ENCODE assay signal across 18 mouse cellular contexts in genomic region chr9:106328772-106329511, GRCm38 (mm10). TPM values are rescaled to one million over a fixed set of nuclear protein-coding genes. Genes with fewer than 3 reads are reported as not detected.
DNase-seq lines count a peak whose midpoint lies in the region; ATAC-seq and TF ChIP-seq lines count a peak whose summit lies in the region.
"Had no signal": no experiment of that assay in that cellular context is flagged by ENCODE, and none has a peak within 500 bp of the region (broad histone marks: within the 10 kb centered on the region; RNA-seq: fewer than 3 reads in every experiment).

No protein-coding gene starts in this region.

- no peak overlapping the region for H3K9ac ChIP-seq in forebrain, postnatal 0 days
- no peak overlapping the region for H3K9ac ChIP-seq in limb, embryonic 12.5 days (replicated peaks)
- H3K9ac ChIP-seq: liver, embryonic 15.5 days had no signal

- no peak for ATAC-seq in forebrain, postnatal 0 days
- ATAC-seq in limb, embryonic 12.5 days (ENCODE audit: insufficient number of reproducible peaks, insufficient read depth, low FRiP score, low TSS enrichment, low read depth): peak; percentile 57

- H3K27ac ChIP-seq in forebrain, embryonic 10.5 days: peak overlapping the region; percentile 9; the same call in 1 of the 2 replicates
- no peak overlapping the region; the same call in 1 of the 2 replicates for H3K27ac ChIP-seq in forebrain, postnatal 0 days (ENCODE audit: low read depth, low read length)
- H3K27ac ChIP-seq in layer of hippocampus, adult 2 months: peak overlapping the region; percentile 90
- peak overlapping the region; percentile 91 for H3K27ac ChIP-seq in limb, embryonic 12.5 days
- H3K27ac ChIP-seq: liver, embryonic 15.5 days had no signal

- peaks cover 32% of the 10 kb centered on the region for H3K4me1 ChIP-seq in forebrain, embryonic 10.5 days
- peaks cover 12% of the 10 kb centered on the region; the same call in 1 of the 2 replicates for H3K4me1 ChIP-seq in forebrain, postnatal 0 days (ENCODE audit: insufficient read depth)
- H3K4me1 ChIP-seq in limb, embryonic 12.5 days (replicated peaks): peaks cover 59% of the 10 kb centered on the region
- H3K4me1 ChIP-seq: liver, embryonic 15.5 days had no signal

- peaks cover 24% of the 10 kb centered on the region for H3K36me3 ChIP-seq in forebrain, embryonic 10.5 days (replicated peaks)
- H3K36me3 ChIP-seq in forebrain, postnatal 0 days (ENCODE audit: insufficient read depth): no peaks in the 10 kb centered on the region
- 0 out of 2 replicates have a peak, but pooled peaks cover 6% of the 10 kb centered on the region for H3K36me3 ChIP-seq in limb, embryonic 12.5 days
- H3K36me3 ChIP-seq: liver, embryonic 15.5 days had no signal

- intact Hi-C loops in left cerebral cortex, postnatal 4 days (cut with DNase I): no loop called here

- no peak overlapping the region for H3K4me3 ChIP-seq in forebrain, embryonic 10.5 days
- no peak overlapping the region for H3K4me3 ChIP-seq in forebrain, postnatal 0 days (ENCODE audit: low read depth, low read length)
- H3K4me3 ChIP-seq in layer of hippocampus, adult 2 months: no peak overlapping the region
- H3K4me3 ChIP-seq in limb, embryonic 12.5 days (replicated peaks): no peak overlapping the region
- H3K4me3 ChIP-seq: heart, embryonic 12.5 days; liver, embryonic 15.5 days had no signal

- H3K9me3 ChIP-seq in forebrain, embryonic 10.5 days: no peaks in the 10 kb centered on the region
- no peaks in the 10 kb centered on the region for H3K9me3 ChIP-seq in forebrain, postnatal 0 days (ENCODE audit: low read length)
- no peaks in the 10 kb centered on the region for H3K9me3 ChIP-seq in limb, embryonic 12.5 days
- H3K9me3 ChIP-seq: heart, embryonic 12.5 days; liver, embryonic 15.5 days; megakaryocyte, embryonic 14.5 days had no signal

- DNase-seq in forebrain, embryonic 10.5 days (ENCODE audit: extremely low spot score, low spot score): no peak
- no peak for DNase-seq in forebrain, postnatal 0 days
- DNase-seq in layer of hippocampus, adult 2 months (ENCODE audit: low spot score in 2 of 2): no peak
- no peak for DNase-seq in layer of hippocampus, adult 18-20 months (ENCODE audit: low spot score in 2 of 2)
- peak; percentile 58 for DNase-seq in brain, adult 2 months (ENCODE audit: low read depth, low spot score)
- DNase-seq in right cerebral cortex, postnatal 25 days: no peak
- no peak for DNase-seq in left cerebral cortex, postnatal 4 days
- DNase-seq: adrenal gland, postnatal 14 days; cerebellum, adult 9-10 months; embryo, embryonic 11 days; gastrocnemius, postnatal 25 days; spleen, adult 18-20 months; thymus, postnatal 4 days had no signal

- H3K27me3 ChIP-seq in forebrain, embryonic 10.5 days (ENCODE audit: poor library complexity, severe bottlenecking): no peaks in the 10 kb centered on the region
- no peaks in the 10 kb centered on the region for H3K27me3 ChIP-seq in forebrain, postnatal 0 days (ENCODE audit: insufficient read depth, low read length)
- no peaks in the 10 kb centered on the region for H3K27me3 ChIP-seq in limb, embryonic 12.5 days
- H3K27me3 ChIP-seq: CH12.LX; heart, embryonic 12.5 days; liver, embryonic 15.5 days had no signal

- no peak for TF ChIP-seq CTCF in forebrain, postnatal 0 days (IDR thresholded peaks at IDR 0.05; ENCODE audit: low read depth)
- TF ChIP-seq CTCF in layer of hippocampus, adult 2 months (conservative IDR thresholded peaks at IDR 0.05): no peak

- no peak overlapping the region for H3K4me2 ChIP-seq in forebrain, postnatal 0 days (ENCODE audit: low read depth)
- H3K4me2 ChIP-seq in limb, embryonic 12.5 days: no peak overlapping the region
- H3K4me2 ChIP-seq: heart, embryonic 12.5 days; liver, embryonic 15.5 days had no signal

- WGBS in forebrain, embryonic 10.5 days: 71% methylated on average over 5 of the region's 5 CpGs
- WGBS in forebrain, postnatal 0 days: 74% methylated on average over 5 of the region's 5 CpGs
- WGBS in limb, embryonic 12.5 days: 57% methylated on average over 5 of the region's 5 CpGs

RNA-seq across cellular contexts. Expression of gene Dusp7, which starts 39.5 kb away (rescaled TPM):
- 17.6 and 18.9 TPM in 2 replicates for polyA plus RNA-seq in forebrain, embryonic 10.5 days (2016; fragmentation: Nextera tagmentation; extraction: Ambion mirVana)
- 43.5 and 44.5 TPM in 2 replicates for total RNA-seq in forebrain, postnatal 0 days (2014; rRNA removed)
- 16.5 and 16.7 TPM in 2 replicates for polyA plus RNA-seq in forebrain, postnatal 0 days (2015; fragmentation: Nextera tagmentation; extraction: Ambion mirVana)
- total RNA-seq in layer of hippocampus, adult 2 months (2021): 10 to 100 TPM; 81.7 to 93.2 TPM
- total RNA-seq in layer of hippocampus, adult 18-20 months (2021): 10 to 100 TPM; 93.0 to 94.6 TPM
- 53.7 and 58.9 TPM in 2 replicates for polyA plus RNA-seq in limb, embryonic 12.5 days (2016; fragmentation: Nextera tagmentation; extraction: Ambion mirVana)
- 10 to 100 TPM; 54.3 to 54.4 TPM for total RNA-seq in left cerebral cortex, postnatal 4 days (2021)

RNA-seq across cellular contexts. Expression of gene Poc1a, which starts 48.1 kb away (rescaled TPM):
- 42.7 and 46.4 TPM in 2 replicates for polyA plus RNA-seq in forebrain, embryonic 10.5 days (2016; fragmentation: Nextera tagmentation; extraction: Ambion mirVana)
- total RNA-seq in forebrain, postnatal 0 days (2014; rRNA removed): 5.8 and 7.6 TPM in 2 replicates
- 12.0 and 14.3 TPM in 2 replicates for polyA plus RNA-seq in forebrain, postnatal 0 days (2015; fragmentation: Nextera tagmentation; extraction: Ambion mirVana)
- total RNA-seq in layer of hippocampus, adult 2 months (2021): 10 to 100 TPM in 1 of 2 experiments, 1 to 10 TPM in 1; 8.6 to 14.5 TPM
- 10 to 100 TPM; 12.5 to 15.4 TPM for total RNA-seq in layer of hippocampus, adult 18-20 months (2021)
- 30.3 and 31.5 TPM in 2 replicates for polyA plus RNA-seq in limb, embryonic 12.5 days (2016; fragmentation: Nextera tagmentation; extraction: Ambion mirVana)
- total RNA-seq in left cerebral cortex, postnatal 4 days (2021): 10 to 100 TPM; 11.0 to 11.9 TPM
